Mouse (Mus musculus): ENCODE data around the gene Fyn.

The Fyn gene

GRCm38 (mm10) chr10:39411857-39412559 is 43.4 kb downstream of the Fyn start:
- no peak for DNase-seq (ENCODE audit: low spot score in 2 of 2)

GRCm38 (mm10) chr10:39412826-39413620 is 44.4 kb downstream of the Fyn start:
- peak in 1 of 2 experiments; percentile 42 for DNase-seq (ENCODE audit: low spot score in 2 of 2)

- no peak for DNase-seq (ENCODE audit: low spot score in 2 of 2)
Observed at GRCm38 (mm10) chr10:39414068-39414467, 45.4 kb downstream of the Fyn start.

GRCm38 (mm10) chr10:39415586-39415985 is 46.9 kb downstream of the Fyn start:
- no peak for DNase-seq (ENCODE audit: low spot score in 2 of 2)

GRCm38 (mm10) chr10:39417611-39418010 is 49.0 kb downstream of the Fyn start:
- DNase-seq (ENCODE audit: low spot score in 2 of 2): no peak

- DNase-seq (ENCODE audit: low spot score in 2 of 2): no peak
Observed at GRCm38 (mm10) chr10:39418395-39418794, 49.7 kb downstream of the Fyn start.

GRCm38 (mm10) chr10:39420842-39421617 is 52.4 kb downstream of the Fyn start:
- no peak for DNase-seq (ENCODE audit: low spot score in 2 of 2)

- no peak for DNase-seq (ENCODE audit: low spot score in 2 of 2)
Observed at GRCm38 (mm10) chr10:39421772-39422171, 53.1 kb downstream of the Fyn start.

GRCm38 (mm10) chr10:39424643-39425042 is 56.0 kb downstream of the Fyn start:
- no peak for DNase-seq (ENCODE audit: low spot score in 2 of 2)

- DNase-seq (ENCODE audit: low spot score in 2 of 2): no peak
Observed at GRCm38 (mm10) chr10:39426033-39426432, 57.4 kb downstream of the Fyn start.

GRCm38 (mm10) chr10:39426833-39427490 is 58.3 kb downstream of the Fyn start:
- no peak for DNase-seq (ENCODE audit: low spot score in 2 of 2)

GRCm38 (mm10) chr10:39429661-39430060 is 61.0 kb downstream of the Fyn start:
- no peak for DNase-seq (ENCODE audit: low spot score in 2 of 2)

- DNase-seq (ENCODE audit: low spot score in 2 of 2): no peak
Observed at GRCm38 (mm10) chr10:39430074-39430764, 61.6 kb downstream of the Fyn start.

- no peak for DNase-seq (ENCODE audit: low spot score in 2 of 2)
Observed at GRCm38 (mm10) chr10:39431265-39431664, 62.6 kb downstream of the Fyn start.

GRCm38 (mm10) chr10:39432648-39433568 is 64.3 kb downstream of the Fyn start:
- DNase-seq (ENCODE audit: low spot score in 2 of 2): no peak

GRCm38 (mm10) chr10:39433893-39434292 is 65.2 kb downstream of the Fyn start:
- DNase-seq (ENCODE audit: low spot score in 2 of 2): no peak

GRCm38 (mm10) chr10:39434758-39435448 is 66.2 kb downstream of the Fyn start:
- DNase-seq (ENCODE audit: low spot score in 2 of 2): no peak

- DNase-seq (ENCODE audit: low spot score in 2 of 2): no peak
Observed at GRCm38 (mm10) chr10:39438905-39439304, 70.2 kb downstream of the Fyn start.

- no peak for DNase-seq (ENCODE audit: low spot score in 2 of 2)
Observed at GRCm38 (mm10) chr10:39440506-39440905, 71.9 kb downstream of the Fyn start.

- DNase-seq (ENCODE audit: low spot score in 2 of 2): no peak
Observed at GRCm38 (mm10) chr10:39441636-39442035, 73.0 kb downstream of the Fyn start.
